Mouse (Mus musculus) thymus, adult 2 months (tissue): Measurements from ENCODE around the gene Nhp2. TPM values are rescaled to one million over a fixed set of nuclear protein-coding genes. Genes with fewer than 3 reads are reported as not detected.

Experiments used
- DNase-seq: peaks from one replicate; pipeline ENCODE4 v3.0.0; 2021
- H3K27ac ChIP-seq: fragments of 200-500 bp; 2 replicates; pipeline ENCODE4 v1.5.1; 2012; ENCODE audit warnings: low read length, control low read depth; ENCODE audit not compliant: control insufficient read depth, insufficient read depth
- H3K27me3 ChIP-seq: fragments of 200-500 bp; 2 replicates; pipeline ENCODE4 v1.6.1; 2012; ENCODE audit warnings: mild to moderate bottlenecking, low read length, moderate library complexity, mixed read lengths; ENCODE audit not compliant: control insufficient read depth, insufficient read depth
- H3K36me3 ChIP-seq: fragments of 200-500 bp; 2 replicates; pipeline ENCODE4 v1.6.1; 2012; ENCODE audit warnings: mild to moderate bottlenecking, low read length, moderate library complexity; ENCODE audit not compliant: control insufficient read depth, insufficient read depth
- H3K4me1 ChIP-seq: fragments of 200-500 bp; replicated peaks from 2 replicates; pipeline ENCODE4 v1.6.1; 2012; ENCODE audit warnings: low read length; ENCODE audit not compliant: control insufficient read depth, insufficient read depth
- H3K4me3 ChIP-seq: fragments of 200-500 bp; 2 replicates; pipeline ENCODE4 v1.5.1; 2012; ENCODE audit warnings: mild to moderate bottlenecking, low read length, control low read depth, moderate library complexity; ENCODE audit not compliant: control insufficient read depth, insufficient read depth
- CTCF ChIP-seq: fragments of 200-500 bp; IDR thresholded peaks from 2 replicates; pipeline ENCODE4 v1.5.1; 2012; ENCODE audit warnings: mild to moderate bottlenecking, control low read depth, low read length, moderate library complexity, borderline replicate concordance; ENCODE audit not compliant: control insufficient read depth, poor library complexity, insufficient read depth; ENCODE audit errors: extremely low read depth
- POLR2A ChIP-seq: fragments of 200-500 bp; IDR thresholded peaks from 2 replicates; pipeline ENCODE4 v1.6.1; 2012; ENCODE audit warnings: mild to moderate bottlenecking, low read length, control low read depth, moderate library complexity; ENCODE audit not compliant: control insufficient read depth, poor library complexity, insufficient read depth; ENCODE audit errors: extremely low read depth
- WGBS: fragments of 180-500 bp; shearing (Covaris S2); methylation state at CpG from one replicate; pipeline ENCODE4 v1.1.7; 2018; 5-methylcytosine and 5-hydroxymethylcytosine counted together
- polyA plus RNA-seq: library from polyadenylated mRNA; depleted of rRNA; stranded (reverse); fragments of >200 nt; gene quantifications from 2 replicates; pipeline ENCODE4 v1.2.3, GENCODE M21; 2012

The Nhp2 gene
- polyA plus RNA-seq, 1 experiment: 70.8 TPM

- H3K27me3 ChIP-seq: no peaks in the 10 kb centered on the region
- H3K4me3 ChIP-seq: peak within 1 kb of the TSS; percentile 82
- H3K4me1 ChIP-seq: peaks cover 42% of the 10 kb centered on the region
- peak; percentile 78 for DNase-seq
- no peak within 1 kb of the TSS for H3K27ac ChIP-seq
- no peak; the same call in 1 of the 2 replicates for TF ChIP-seq CTCF
- TF ChIP-seq POLR2A: no peak
- WGBS: 1% methylated on average over 70 of the region's 70 CpGs
- no peaks in the 10 kb centered on the region for H3K36me3 ChIP-seq
Measured at GRCm38 (mm10) chr11:51650691-51651515, 31.4 kb downstream of the Nhp2 start, which contains the start of the genes N4bp3 and D930048N14Rik. Gene N4bp3 (minus strand): TSS chr11:51650842. Gene D930048N14Rik (plus strand): TSS chr11:51650954.

- no peaks in the 10 kb centered on the region for H3K36me3 ChIP-seq
- peaks cover 26% of the 10 kb centered on the region for H3K4me1 ChIP-seq
- no peak for DNase-seq
- H3K27me3 ChIP-seq: no peaks in the 10 kb centered on the region
- no peak overlapping the region for H3K4me3 ChIP-seq
- TF ChIP-seq POLR2A (no peak), CTCF (no peak)
- 97% methylated on average over 4 of the region's 4 CpGs for WGBS
- no peak overlapping the region for H3K27ac ChIP-seq
Measured at GRCm38 (mm10) chr11:51652889-51653418, 33.4 kb downstream of the Nhp2 start.

- no peak overlapping the region for H3K27ac ChIP-seq
- WGBS: 94% methylated on average over 6 of the region's 6 CpGs
Measured at GRCm38 (mm10) chr11:51653736-51654135, 34.2 kb downstream of the Nhp2 start.

GRCm38 (mm10) chr11:51654891-51655290, 35.4 kb downstream of the Nhp2 start:
- no peaks in the 10 kb centered on the region for H3K36me3 ChIP-seq
- H3K27ac ChIP-seq: no peak overlapping the region
- DNase-seq: no peak
- no peaks in the 10 kb centered on the region for H3K27me3 ChIP-seq
- TF ChIP-seq CTCF: no peak
- no peak for TF ChIP-seq POLR2A
- 97% methylated on average over 3 of the region's 3 CpGs for WGBS
- H3K4me1 ChIP-seq: peaks cover 24% of the 10 kb centered on the region
- H3K4me3 ChIP-seq: no peak overlapping the region

More at GRCm38 (mm10) chr11:51653736-51654135, 34.2 kb downstream of the Nhp2 start:
- Histone ChIP-seq H3K4me3 (no peak overlapping the region), H3K27me3 (no peaks in the 10 kb centered on the region), H3K36me3 (no peaks in the 10 kb centered on the region), H3K4me1 (peaks cover 27% of the 10 kb centered on the region)
- no peak for DNase-seq
- TF ChIP-seq CTCF (no peak), POLR2A (no peak)

GRCm38 (mm10) chr11:51656798-51657521, 37.4 kb downstream of the Nhp2 start:
- no peak overlapping the region for H3K27ac ChIP-seq
- no peak for DNase-seq

GRCm38 (mm10) chr11:51658291-51658690, 38.8 kb downstream of the Nhp2 start:
- Histone ChIP-seq H3K36me3 (no peaks in the 10 kb centered on the region), H3K4me1 (peaks cover 15% of the 10 kb centered on the region), H3K4me3 (no peak overlapping the region), H3K27ac (no peak overlapping the region), H3K27me3 (no peaks in the 10 kb centered on the region)
- no peak for TF ChIP-seq CTCF
- no peak for TF ChIP-seq POLR2A
- no peak for DNase-seq
- 20% methylated on average over 7 of the region's 7 CpGs for WGBS

More at GRCm38 (mm10) chr11:51656798-51657521, 37.4 kb downstream of the Nhp2 start:
- 93% methylated on average over 10 of the region's 10 CpGs for WGBS
- Histone ChIP-seq H3K4me1 (peaks cover 15% of the 10 kb centered on the region), H3K4me3 (no peak overlapping the region), H3K36me3 (no peaks in the 10 kb centered on the region), H3K27me3 (no peaks in the 10 kb centered on the region)
- no peak for TF ChIP-seq POLR2A
- no peak for TF ChIP-seq CTCF
